Mouse (Mus musculus) left cerebral cortex, postnatal 36 days (tissue): Measurements from ENCODE around the gene Zfp110. TPM values are rescaled to one million over a fixed set of nuclear protein-coding genes. Genes with fewer than 3 reads are reported as not detected.

Experiments
- DNase-seq, 2 experiments: peaks; one replicate each; pipeline ENCODE4 v3.0.0; 2021 to 2022; ENCODE audit warnings: low spot score in 2 of 2, mixed read lengths in 1 of 2
- intact Hi-C: fragments of 180-260 bp; cut with DNase I; formaldehyde crosslinking; loops from one replicate; pipeline ENCODE4 v1.15.1; 2025
- total RNA-seq, 2 experiments: library from RNA; stranded (reverse); gene quantifications; 2 replicates each; pipeline ENCODE4 v1.2.3; 2021

Zfp110 gene
- total RNA-seq, 2 experiments from 2014 or later: 13.0 to 15.8 TPM

DNA sequence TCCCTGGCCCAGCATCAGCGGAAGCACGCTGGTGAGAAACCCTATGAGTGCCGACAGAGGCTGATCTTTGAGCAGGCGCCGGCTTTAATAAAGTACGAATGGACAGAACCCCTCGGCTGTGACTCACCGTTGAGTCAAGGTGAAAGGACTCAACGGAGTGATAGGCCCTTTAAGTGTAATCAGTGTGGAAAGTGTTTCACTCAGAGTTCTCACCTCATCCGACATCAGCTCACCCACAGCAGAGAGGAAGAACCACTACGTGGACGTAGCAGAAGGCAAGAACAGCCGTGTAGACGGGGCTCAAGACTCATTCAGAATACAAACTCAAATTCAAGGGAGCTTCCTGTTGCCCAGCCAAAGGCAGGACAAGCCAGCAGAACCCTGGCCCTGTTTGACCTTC is 56.4 kb downstream of the Zfp110 start:
- no peak for DNase-seq
- intact Hi-C loops: no loop called here

DNA sequence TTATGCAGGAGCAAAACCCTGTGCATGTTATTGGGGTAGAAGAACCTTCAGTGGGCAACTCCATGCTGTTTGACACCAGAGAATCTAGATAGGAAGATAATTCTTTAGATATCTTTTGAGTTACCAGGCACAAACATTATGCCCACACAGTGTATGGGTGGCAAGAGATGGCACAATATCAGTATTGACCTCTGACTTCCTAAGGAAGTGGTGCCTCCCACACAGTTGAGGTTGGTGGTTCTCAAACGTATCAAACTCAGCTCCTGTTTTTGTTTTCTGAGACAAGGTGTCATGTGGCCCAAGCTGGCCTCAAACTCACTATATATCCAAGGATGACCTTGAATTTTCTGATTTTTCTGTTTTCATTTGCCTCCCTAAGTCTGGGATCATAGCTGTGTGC is 56.8 kb downstream of the Zfp110 start:
- DNase-seq: no peak
- intact Hi-C loops: no loop called here

DNA sequence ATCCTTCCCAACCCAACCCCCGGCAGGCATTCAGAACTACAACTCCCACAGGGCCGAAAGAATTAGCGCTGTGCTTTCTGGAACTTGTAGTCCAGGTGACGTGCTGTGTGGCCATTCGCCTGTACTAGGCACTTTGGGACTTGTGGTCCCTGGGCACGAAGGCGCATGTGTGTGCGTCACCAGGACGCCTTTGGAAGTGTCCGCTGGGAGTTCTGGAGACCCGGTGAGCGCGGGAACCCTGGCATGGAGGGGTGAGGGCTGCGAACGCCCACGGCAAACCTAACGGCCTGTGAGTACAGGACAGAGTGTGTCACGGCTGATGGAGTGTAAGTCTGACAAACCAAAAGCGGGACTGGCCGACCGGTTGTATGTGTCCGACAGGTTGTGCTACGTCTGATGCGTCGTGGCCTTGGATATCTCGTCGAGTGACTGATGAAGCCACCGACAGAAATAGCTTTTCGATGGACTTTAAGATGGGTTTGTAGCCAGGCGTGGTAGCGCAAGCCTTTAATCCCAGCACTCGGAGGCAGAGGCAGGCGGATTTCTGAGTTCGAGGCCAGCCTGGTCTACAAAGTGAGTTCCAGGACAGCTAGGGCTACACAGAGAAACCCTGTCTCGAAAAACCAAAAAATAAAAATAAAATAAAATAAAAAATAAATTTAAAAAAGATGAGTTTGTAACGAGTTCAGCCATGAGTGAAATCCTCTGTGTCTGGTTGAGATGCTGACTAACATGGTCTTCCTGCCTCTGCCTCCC is 63.3 kb downstream of the Zfp110 start, which contains the start of gene Zscan22:
TSS of gene Zscan22 (plus strand) at position 161 of the 756 bp plus-strand sequence.
- intact Hi-C loops: loop anchor here (5.0 kb wide), 1 partner anchor 379 kb away; the partner anchor contains the start of genes Lig1 and Zswim9
- peak; percentile 93 to 95 for DNase-seq

Other genes with a start within 250 kb of the Zfp110 start
- gene Vmn2r53, start 226.0 kb upstream of the Zfp110 start, total RNA-seq: under 1 TPM; 0.02 to 0.11 TPM
- not detected for gene Vmn2r54, start 194.4 kb upstream of the Zfp110 start, total RNA-seq
- gene Vmn2r55, start 149.8 kb upstream of the Zfp110 start, total RNA-seq: not detected
- under 1 TPM in 1 of 2 experiments, not detected in 1; 0.05 TPM for gene Vmn2r56, start 99.8 kb upstream of the Zfp110 start, total RNA-seq
- gene Zscan18, start 31.1 kb upstream of the Zfp110 start, total RNA-seq: 10 to 100 TPM; 14.8 to 22.0 TPM
- 10 to 100 TPM; 17.3 to 24.7 TPM for gene Zfp329, start 15.9 kb upstream of the Zfp110 start, total RNA-seq
- gene Zfp128, start 46.4 kb downstream of the Zfp110 start, total RNA-seq: 1 to 10 TPM; 7.0 to 7.6 TPM
- gene Zscan22, start 63.1 kb downstream of the Zfp110 start, total RNA-seq: 10 to 100 TPM; 12.2 to 15.5 TPM
- 100 to 1,000 TPM; 335 to 413 TPM for gene Rps5, start 87.5 kb downstream of the Zfp110 start, total RNA-seq
- gene Rnf225, start 92.7 kb downstream of the Zfp110 start, total RNA-seq: under 1 TPM; 0.86 to 0.99 TPM
- gene Zfp324, start 131.1 kb downstream of the Zfp110 start, total RNA-seq: 10 to 100 TPM in 1 of 2 experiments, 1 to 10 TPM in 1; 9.4 to 11.7 TPM
- gene Zfp446, start 143.1 kb downstream of the Zfp110 start, total RNA-seq: 1 to 10 TPM; 6.7 to 9.7 TPM
- under 1 TPM in 1 of 2 experiments, not detected in 1; 0.34 TPM for gene Slc27a5, start 163.4 kb downstream of the Zfp110 start, total RNA-seq
- 100 to 1,000 TPM; 199 to 217 TPM for gene Trim28, start 164.4 kb downstream of the Zfp110 start, total RNA-seq
- gene Zbtb45, start 175.3 kb downstream of the Zfp110 start, total RNA-seq: 10 to 100 TPM; 35.8 to 36.5 TPM
- gene Chmp2a, start 200.0 kb downstream of the Zfp110 start, total RNA-seq: 100 to 1,000 TPM; 124 to 136 TPM
- 100 to 1,000 TPM; 210 to 252 TPM for gene Ube2m, start 203.5 kb downstream of the Zfp110 start, total RNA-seq
- 10 to 100 TPM; 12.2 to 15.8 TPM for gene Mzf1, start 220.0 kb downstream of the Zfp110 start, total RNA-seq